Mouse (Mus musculus) limb, embryonic 10.5 days (tissue): ENCODE results near the gene Ube2d3. TPM values are rescaled to one million over a fixed set of nuclear protein-coding genes. Genes with fewer than 3 reads are reported as not detected.
A peak's percentile ranks its signal among the peaks of the same experiment; 100 is the strongest.

Experiments
- DNase-seq: peaks from one replicate; pipeline ENCODE4 v3.0.0-alpha.2; 2017; ENCODE audit warnings: low spot score
- H3K27ac ChIP-seq: fragments of 300-500 bp; sonication (generic); 2 replicates; pipeline ENCODE4 v1.5.1; 2016; ENCODE audit warnings: mild to moderate bottlenecking
- H3K27me3 ChIP-seq: fragments of 300-500 bp; sonication (generic); 2 replicates; pipeline ENCODE4 v1.6.1; 2016; ENCODE audit warnings: low read depth, mild to moderate bottlenecking; ENCODE audit not compliant: poor library complexity, severe bottlenecking
- H3K36me3 ChIP-seq: fragments of 300-500 bp; sonication (generic); 2 replicates; pipeline ENCODE4 v1.6.1; 2016; ENCODE audit warnings: mild to moderate bottlenecking, moderate library complexity
- H3K4me1 ChIP-seq: fragments of 300-500 bp; sonication (generic); 2 replicates; pipeline ENCODE4 v1.6.1; 2016
- H3K4me3 ChIP-seq: fragments of 300-500 bp; sonication (generic); 2 replicates; pipeline ENCODE4 v1.5.1; 2016; ENCODE audit warnings: mild to moderate bottlenecking, moderate library complexity
- H3K9me3 ChIP-seq: fragments of 300-500 bp; sonication (generic); replicated peaks from 2 replicates; pipeline ENCODE4 v1.6.1; 2016; ENCODE audit warnings: mild to moderate bottlenecking
- WGBS: fragments of 180-500 bp; shearing (Covaris S2); methylation state at CpG from one replicate; pipeline ENCODE4 v1.1.7; 2016; 5-methylcytosine and 5-hydroxymethylcytosine counted together
- polyA plus RNA-seq: library from polyadenylated mRNA; unstranded; fragments of >200 nt; fragmentation: Nextera tagmentation; extraction: Ambion mirVana; gene quantifications from 2 replicates; pipeline ENCODE4 v1.2.1, GENCODE M21; 2016

Gene Ube2d3
- polyA plus RNA-seq, 1 experiment from 2014 or later: 530 TPM

- Histone ChIP-seq H3K36me3 (no peaks in the 10 kb centered on the region), H3K4me1 (peaks cover under 1% of the 10 kb centered on the region; the same call in 1 of the 2 replicates), H3K27me3 (no peaks in the 10 kb centered on the region), H3K27ac (no peak overlapping the region), H3K9me3 (no peaks in the 10 kb centered on the region), H3K4me3 (no peak overlapping the region)
- WGBS: 100% methylated on average over 1 of the region's 1 CpGs
- DNase-seq: no peak
These were observed 70.2 kb downstream of the Ube2d3 start for GRCm38 (mm10) chr3:135508191-135508590.

- H3K4me3 ChIP-seq: no peak overlapping the region
- no peaks in the 10 kb centered on the region for H3K9me3 ChIP-seq
- WGBS: 84% methylated on average over 3 of the region's 3 CpGs
These were observed 72.4 kb downstream of the Ube2d3 start for GRCm38 (mm10) chr3:135510372-135510771.

GRCm38 (mm10) chr3:135511683-135512082, 73.7 kb downstream of the Ube2d3 start:
- peaks cover 3% of the 10 kb centered on the region; the same call in 1 of the 2 replicates for H3K4me1 ChIP-seq
- 47% methylated on average over 11 of the region's 11 CpGs for WGBS
- no peaks in the 10 kb centered on the region for H3K27me3 ChIP-seq
- H3K9me3 ChIP-seq: no peaks in the 10 kb centered on the region
- no peak overlapping the region for H3K27ac ChIP-seq
- no peaks in the 10 kb centered on the region for H3K36me3 ChIP-seq
- DNase-seq: no peak
- H3K4me3 ChIP-seq: no peak overlapping the region

More at GRCm38 (mm10) chr3:135510372-135510771, 72.4 kb downstream of the Ube2d3 start:
- Histone ChIP-seq H3K36me3 (no peaks in the 10 kb centered on the region), H3K4me1 (peaks cover 3% of the 10 kb centered on the region; the same call in 1 of the 2 replicates), H3K27ac (no peak overlapping the region), H3K27me3 (no peaks in the 10 kb centered on the region)
- no peak for DNase-seq

GRCm38 (mm10) chr3:135513270-135513669, 75.3 kb downstream of the Ube2d3 start:
- Histone ChIP-seq H3K27ac (no peak overlapping the region), H3K4me3 (peak overlapping the region; percentile 8), H3K9me3 (no peaks in the 10 kb centered on the region), H3K36me3 (no peaks in the 10 kb centered on the region), H3K4me1 (peaks cover 3% of the 10 kb centered on the region; the same call in 1 of the 2 replicates), H3K27me3 (no peaks in the 10 kb centered on the region)
- no peak for DNase-seq
- 52% methylated on average over 11 of the region's 11 CpGs for WGBS

GRCm38 (mm10) chr3:135513800-135514425, 76.0 kb downstream of the Ube2d3 start:
- Histone ChIP-seq H3K27me3 (no peaks in the 10 kb centered on the region), H3K9me3 (no peaks in the 10 kb centered on the region), H3K4me3 (no peak overlapping the region), H3K36me3 (no peaks in the 10 kb centered on the region), H3K4me1 (peaks cover 3% of the 10 kb centered on the region; the same call in 1 of the 2 replicates), H3K27ac (no peak overlapping the region)
- DNase-seq: no peak
- 83% methylated on average over 14 of the region's 14 CpGs for WGBS

GRCm38 (mm10) chr3:135515246-135515645, 77.3 kb downstream of the Ube2d3 start:
- Histone ChIP-seq H3K36me3 (no peaks in the 10 kb centered on the region), H3K27ac (no peak overlapping the region), H3K9me3 (no peaks in the 10 kb centered on the region), H3K27me3 (no peaks in the 10 kb centered on the region), H3K4me1 (peaks cover 3% of the 10 kb centered on the region; the same call in 1 of the 2 replicates), H3K4me3 (no peak overlapping the region)
- no peak for DNase-seq
- WGBS: 84% methylated on average over 5 of the region's 5 CpGs

GRCm38 (mm10) chr3:135516891-135517290, 78.9 kb downstream of the Ube2d3 start:
- no peak overlapping the region for H3K27ac ChIP-seq
- 75% methylated on average over 6 of the region's 6 CpGs for WGBS
- no peaks in the 10 kb centered on the region for H3K27me3 ChIP-seq
- peaks cover 3% of the 10 kb centered on the region; the same call in 1 of the 2 replicates for H3K4me1 ChIP-seq
- no peaks in the 10 kb centered on the region for H3K9me3 ChIP-seq
- no peak overlapping the region for H3K4me3 ChIP-seq
- no peaks in the 10 kb centered on the region for H3K36me3 ChIP-seq
- no peak for DNase-seq

Other genes starting within 250 kb of the Ube2d3 start
- gene Cenpe, start 225.6 kb upstream of the Ube2d3 start, polyA plus RNA-seq: 29.9 and 39.5 TPM in 2 replicates
- 3.6 and 6.1 TPM in 2 replicates for gene Bdh2, start 156.9 kb upstream of the Ube2d3 start, polyA plus RNA-seq
- gene Slc9b2, start 130.4 kb upstream of the Ube2d3 start, polyA plus RNA-seq: 3.9 and 4.1 TPM in 2 replicates
- 0.11 and 0.30 TPM in 2 replicates for gene Slc9b1, start 90.1 kb upstream of the Ube2d3 start, polyA plus RNA-seq
- 66.4 and 75.3 TPM in 2 replicates for gene Cisd2, start 14.2 kb upstream of the Ube2d3 start, polyA plus RNA-seq
- gene Manba, start 47.5 kb downstream of the Ube2d3 start, polyA plus RNA-seq: 1.9 and 2.5 TPM in 2 replicates